Mouse (Mus musculus) brain, embryonic 18.5 days (tissue): Measurements from ENCODE around the gene Mlkl.
A peak's percentile ranks its signal among the peaks of the same experiment; 100 is the strongest.
"Not testable (repeated sequence)": the region's sequence is repeated elsewhere in the genome, so short reads cannot be mapped to it uniquely, and the experiment has no call there.

ENCODE experiments used
- DNase-seq: peaks from one replicate; pipeline ENCODE4 v3.0.0-alpha.2; 2012; ENCODE audit warnings: low read depth, low spot score

The Mlkl gene

GRCm38 (mm10) chr8:111313961-111314360 lies 24.0 kb downstream of the Mlkl start:
- not testable (repeated sequence) for DNase-seq

DNA sequence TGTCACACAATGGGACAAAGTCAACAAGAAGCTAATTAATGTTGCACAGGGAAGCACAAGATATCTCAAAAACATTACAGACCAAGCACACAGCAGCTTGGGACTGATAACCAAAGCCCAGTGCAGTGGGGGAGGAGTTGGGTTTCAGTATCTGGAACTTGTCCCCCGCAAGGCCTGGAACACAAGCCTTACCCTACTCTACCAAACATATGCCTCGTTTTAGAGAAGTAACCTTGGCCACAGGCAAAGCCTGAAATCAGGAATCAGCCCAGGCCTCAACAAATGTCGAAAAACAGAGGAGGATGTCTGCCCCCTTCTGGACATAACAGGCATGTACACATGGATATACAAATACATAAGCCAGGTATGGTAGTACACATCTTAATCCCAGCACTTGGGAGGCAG lies 25.2 kb downstream of the Mlkl start:
- DNase-seq: no peak

DNA sequence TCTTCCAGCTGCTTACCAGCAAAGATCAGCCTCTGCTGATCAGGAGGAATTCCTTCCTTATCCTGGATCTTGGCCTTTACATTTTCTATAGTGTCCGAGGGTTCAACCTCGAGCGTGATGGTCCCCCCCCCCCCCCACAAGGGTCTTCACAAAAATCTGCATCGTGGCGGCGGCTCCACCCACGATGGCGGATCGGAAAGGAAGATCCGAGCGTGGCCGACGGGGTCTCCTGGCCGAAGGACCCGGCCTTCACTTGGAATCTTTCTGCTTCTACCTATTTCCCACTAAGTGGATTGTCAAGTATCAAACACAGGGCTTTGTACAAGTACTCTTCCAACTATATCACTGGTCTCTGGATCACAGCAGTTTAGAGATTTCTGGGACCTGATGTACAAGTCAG lies 28.0 kb downstream of the Mlkl start:
- not testable (repeated sequence) for DNase-seq

GRCm38 (mm10) chr8:111305031-111305730 lies 32.8 kb downstream of the Mlkl start:
- DNase-seq: no peak

GRCm38 (mm10) chr8:111304359-111304758 lies 33.6 kb downstream of the Mlkl start:
- DNase-seq: no peak

GRCm38 (mm10) chr8:111303076-111303803 lies 34.7 kb downstream of the Mlkl start:
- not testable (repeated sequence) for DNase-seq

DNA sequence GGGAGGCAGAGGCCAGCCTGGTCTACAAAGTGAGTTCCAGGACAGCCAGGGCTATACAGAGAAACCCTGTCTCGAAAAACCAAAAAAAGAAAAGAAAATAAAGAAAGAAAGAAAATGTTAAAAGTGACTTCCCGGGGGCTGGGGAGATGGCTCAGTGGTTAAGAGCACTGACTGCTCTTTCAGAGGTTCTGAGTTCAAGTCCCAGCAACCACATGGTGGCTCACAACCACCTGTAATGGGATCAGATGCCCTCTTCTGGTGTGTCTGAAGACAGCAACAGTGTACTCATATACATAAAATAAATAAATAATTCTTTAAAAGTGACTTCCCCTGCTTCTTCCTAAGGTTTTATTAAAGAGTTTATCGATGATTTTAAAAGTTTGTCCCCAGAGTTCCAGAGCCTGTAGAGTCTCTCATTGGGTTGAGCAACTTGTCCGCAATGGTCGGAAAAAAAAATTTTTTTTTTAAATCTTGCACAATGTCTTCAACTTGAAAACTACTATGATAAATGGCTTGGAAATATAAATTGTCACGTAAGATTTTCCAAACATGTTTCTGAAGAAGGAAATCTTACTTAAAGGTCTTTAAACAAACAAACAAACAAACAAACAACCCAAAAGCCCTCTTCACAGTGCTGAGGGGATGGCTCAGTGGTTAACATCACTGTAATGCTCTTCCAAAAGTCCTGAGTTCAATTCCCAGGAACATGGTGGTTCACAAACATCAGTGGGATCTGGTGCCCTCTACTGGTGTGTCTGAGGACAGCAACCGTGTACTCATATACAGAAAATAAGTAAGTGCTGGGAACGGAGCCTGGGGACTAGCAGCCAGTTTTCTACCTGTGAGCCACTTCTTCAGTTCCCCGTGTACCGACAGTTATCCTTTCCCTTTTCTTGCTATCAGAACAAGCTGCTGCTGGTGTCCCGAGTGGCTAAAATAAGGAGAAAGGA lies 37.1 kb downstream of the Mlkl start:
- DNase-seq: no peak

DNA sequence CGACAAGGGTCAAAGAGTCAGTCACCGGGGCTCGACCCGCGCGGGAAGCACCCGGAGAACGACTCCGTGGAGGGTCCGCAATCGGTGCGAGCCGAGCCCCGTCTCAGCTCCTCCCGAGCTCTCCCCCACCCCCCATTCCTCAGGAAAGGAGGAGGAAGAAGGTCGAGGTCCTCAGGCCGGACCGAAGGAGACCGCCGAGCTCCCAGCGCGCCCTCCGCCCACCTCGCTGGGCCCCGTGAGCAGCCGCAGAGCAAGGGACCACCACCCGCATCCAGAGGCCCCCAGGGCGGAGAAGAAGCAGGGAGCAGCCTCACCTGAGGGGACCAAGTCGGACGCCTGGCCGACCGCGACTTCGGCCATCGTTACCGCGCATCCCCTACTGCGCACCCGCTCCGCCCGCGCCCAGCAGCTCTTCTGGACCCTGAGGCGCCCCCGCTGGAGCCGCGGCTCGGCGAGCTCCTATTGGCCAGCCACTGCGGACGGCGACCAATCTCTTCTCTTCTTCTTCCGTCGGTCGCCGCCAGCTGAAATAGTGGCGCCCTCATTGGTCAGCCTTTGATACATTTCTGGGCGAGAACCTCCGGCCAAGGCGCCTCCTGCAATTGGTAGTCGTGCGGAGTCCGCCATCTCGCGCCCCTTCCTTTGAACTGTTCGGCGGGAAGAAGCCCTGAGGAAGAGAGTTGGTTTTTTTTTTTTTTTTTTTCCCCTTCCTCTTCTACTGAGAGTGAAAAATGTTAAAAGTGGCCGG lies 38.0 kb downstream of the Mlkl start, which contains the start of gene Rfwd3:
TSS of gene Rfwd3 (minus strand) at position 402 of the 748 bp plus-strand sequence.
- peak; percentile 96 for DNase-seq

GRCm38 (mm10) chr8:111299363-111299820 lies 38.6 kb downstream of the Mlkl start:
- no peak for DNase-seq

GRCm38 (mm10) chr8:111298011-111298410 lies 40.0 kb downstream of the Mlkl start:
- no peak for DNase-seq

DNA sequence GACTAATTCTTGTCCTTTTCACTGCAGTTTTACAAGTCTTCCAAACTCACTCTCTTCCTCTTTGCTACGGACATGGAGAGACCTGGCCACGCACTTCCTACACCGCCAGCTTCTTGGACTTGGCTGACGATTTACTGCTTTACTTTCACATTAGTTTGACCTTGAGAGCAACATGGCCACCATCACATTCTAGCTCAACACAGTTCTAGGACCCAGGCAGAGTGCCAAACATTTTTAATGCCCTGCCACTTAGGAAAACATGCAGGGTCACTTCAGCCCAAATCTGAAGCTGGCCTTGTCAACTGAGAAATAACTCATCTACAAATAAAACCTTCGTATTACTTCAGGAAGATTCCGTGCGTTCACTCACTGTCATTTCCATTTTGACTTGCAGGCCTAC lies 46.2 kb downstream of the Mlkl start:
- DNase-seq: no peak

GRCm38 (mm10) chr8:111290586-111290985 lies 47.4 kb downstream of the Mlkl start:
- no peak for DNase-seq

DNA sequence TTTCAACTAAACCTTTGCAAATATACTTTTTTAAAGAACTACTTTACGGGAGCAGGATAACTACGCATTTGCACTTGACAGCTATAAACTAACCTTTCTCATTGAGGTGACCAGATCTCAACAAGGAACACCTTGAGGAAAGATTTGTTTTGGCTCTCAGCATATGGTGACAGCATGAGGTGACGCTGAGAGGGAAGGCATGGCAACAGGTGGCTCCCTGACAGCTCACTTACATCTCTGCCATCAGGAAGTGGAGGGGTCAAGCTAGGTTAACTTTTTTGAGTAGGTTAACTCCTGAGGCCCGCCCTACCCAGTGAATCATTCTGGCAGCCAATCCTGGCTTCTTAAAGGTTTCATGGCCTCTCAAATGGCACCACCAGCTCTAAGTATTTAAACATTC lies 52.4 kb downstream of the Mlkl start:
- no peak for DNase-seq

GRCm38 (mm10) chr8:111282093-111282492 lies 55.9 kb downstream of the Mlkl start:
- DNase-seq: no peak

DNA sequence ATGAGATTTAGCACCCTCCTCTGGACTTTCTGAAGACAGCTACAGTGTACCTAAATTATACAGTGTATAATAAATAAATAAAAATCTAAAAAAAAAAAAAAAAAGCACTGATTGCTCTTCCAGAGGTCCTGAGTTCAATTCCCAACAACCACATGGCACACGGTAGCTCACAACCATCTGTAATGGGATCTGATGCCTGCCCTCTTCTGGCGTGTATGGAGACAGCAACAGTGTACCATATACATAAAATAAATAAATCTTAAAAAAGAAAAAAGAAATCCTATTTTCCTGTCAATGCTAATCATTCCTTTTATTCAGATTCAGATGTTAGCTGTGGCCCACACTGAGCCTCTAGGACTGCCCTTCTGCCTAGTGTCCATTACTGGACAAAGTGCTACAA lies 69.7 kb downstream of the Mlkl start:
- DNase-seq: no peak

GRCm38 (mm10) chr8:111266161-111266560 lies 71.8 kb downstream of the Mlkl start:
- DNase-seq: not testable (repeated sequence)

- DNase-seq: no peak
These were observed 73.2 kb downstream of the Mlkl start for GRCm38 (mm10) chr8:111264693-111265220.

DNA sequence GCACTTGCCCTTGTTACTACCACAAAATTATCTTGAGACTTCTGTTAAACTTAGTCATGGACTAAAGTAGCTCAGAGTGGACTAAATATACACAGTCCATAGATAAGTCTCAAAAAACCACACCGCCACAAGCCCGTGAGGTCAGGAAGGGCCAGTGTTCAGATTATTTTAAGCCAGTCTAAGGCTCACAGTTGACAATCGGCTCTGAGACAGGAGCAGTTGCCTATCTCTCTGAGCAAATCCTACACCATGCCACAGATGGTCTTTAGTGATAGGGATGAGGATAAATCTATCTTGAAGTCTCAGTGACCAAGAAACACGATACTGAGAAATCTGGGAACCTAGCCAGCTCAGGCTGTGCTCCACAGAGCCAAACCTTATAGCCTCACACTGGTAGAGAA lies 76.0 kb downstream of the Mlkl start:
- no peak for DNase-seq
